15 mouse cellular contexts compared by ENCODE assay signal in genomic region chr12:53029910-53030309, GRCm38 (mm10).
"Had no signal": no experiment of that assay in that cellular context is flagged by ENCODE, and none has a peak within 500 bp of the region (broad histone marks: within the 10 kb centered on the region; RNA-seq: fewer than 3 reads in every experiment).

No protein-coding gene starts in this region.

- H3K27ac ChIP-seq: kidney, embryonic 15.5 days; left cerebral cortex, adult 2 months; liver, embryonic 13.5 days; midbrain, embryonic 12.5 days; neural tube, embryonic 12.5 days had no signal

- H3K4me3 ChIP-seq: kidney, embryonic 15.5 days; left cerebral cortex, adult 2 months; liver, embryonic 13.5 days; midbrain, embryonic 12.5 days; neural tube, embryonic 12.5 days had no signal

- H3K36me3 ChIP-seq: kidney, embryonic 15.5 days; liver, embryonic 13.5 days; midbrain, embryonic 12.5 days; neural tube, embryonic 12.5 days had no signal

- H3K4me2 ChIP-seq: kidney, embryonic 15.5 days; liver, embryonic 13.5 days; midbrain, embryonic 12.5 days; neural tube, embryonic 12.5 days had no signal

- H3K9me3 ChIP-seq: kidney, embryonic 15.5 days; liver, embryonic 13.5 days; midbrain, embryonic 12.5 days; neural tube, embryonic 12.5 days had no signal

- DNase-seq: kidney, adult 2 months; kidney, postnatal 25 days; layer of hippocampus, postnatal 36 days; liver, embryonic 13.5 days; lung, adult 2 months; lung, postnatal 14 days; lung, postnatal 4 days; retina, postnatal 1 day; thymus, adult 18-20 months; thymus, postnatal 36 days had no signal

- H3K4me1 ChIP-seq: liver, embryonic 13.5 days had no signal

- H3K27me3 ChIP-seq: kidney, embryonic 15.5 days; liver, embryonic 13.5 days; midbrain, embryonic 12.5 days; neural tube, embryonic 12.5 days had no signal

- H3K9ac ChIP-seq: kidney, embryonic 15.5 days; liver, embryonic 13.5 days; midbrain, embryonic 12.5 days; neural tube, embryonic 12.5 days had no signal

- ATAC-seq: intestine, embryonic 16.5 days had no signal
